ENCODE assay signal across 10 mouse cellular contexts in the genomic region with DNA sequence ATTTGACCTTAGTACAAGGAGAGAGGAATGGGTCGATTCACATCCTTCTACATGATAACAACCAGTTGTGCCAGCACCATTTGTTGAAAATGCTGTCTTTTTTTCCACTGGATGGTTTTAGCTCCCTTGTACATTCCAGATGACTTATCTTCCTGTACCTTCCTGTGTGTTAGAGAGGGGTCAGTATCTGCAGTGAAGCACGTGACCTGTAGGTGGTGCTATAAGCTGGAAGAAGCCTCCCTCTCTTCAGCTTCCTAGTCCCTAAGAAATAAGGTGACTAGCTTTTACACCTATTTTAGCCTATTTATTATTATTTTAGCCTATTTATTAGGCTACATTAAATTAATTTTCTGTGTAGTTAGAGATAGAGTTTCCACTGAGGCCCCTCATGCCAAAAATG.
DNase-seq lines count a peak whose midpoint lies in the region; TF ChIP-seq lines count a peak whose summit lies in the region.
"Had no signal": no experiment of that assay in that cellular context is flagged by ENCODE, and none has a peak within 500 bp of the region (broad histone marks: within the 10 kb centered on the region; RNA-seq: fewer than 3 reads in every experiment).

No protein-coding gene starts in this region.

- no peak for TF ChIP-seq EP300 in MEL (IDR thresholded peaks at IDR 0.05; ENCODE audit: low read depth in 1 of 2, low read length in 2 of 2)

- no peak for TF ChIP-seq POLR2A in MEL (IDR thresholded peaks at IDR 0.05; ENCODE audit: control insufficient read depth in 1 of 2, insufficient read depth in 1 of 2, low read depth in 1 of 2, low read length in 2 of 2, poor library complexity in 1 of 2)

- H3K4me1 ChIP-seq in MEL (ENCODE audit: control insufficient read depth in 1 of 2, insufficient read depth in 2 of 2, low read length in 2 of 2) = no peaks in the 10 kb centered on the region
- H3K4me1 ChIP-seq: embryonic facial prominence, embryonic 13.5 days; midbrain, embryonic 12.5 days had no signal

- H3K27me3 ChIP-seq in MEL (ENCODE audit: control insufficient read depth in 1 of 2, insufficient read depth in 2 of 2, low read length in 2 of 2) = no peaks in the 10 kb centered on the region
- H3K27me3 ChIP-seq: embryonic facial prominence, embryonic 13.5 days; midbrain, embryonic 12.5 days had no signal

- H3K9ac ChIP-seq in MEL (ENCODE audit: control insufficient read depth, low read depth, low read length, poor library complexity, severe bottlenecking) = no peak overlapping the region
- H3K9ac ChIP-seq: embryonic facial prominence, embryonic 13.5 days; midbrain, embryonic 12.5 days had no signal

- peak; percentile 54 for DNase-seq in embryo, embryonic 10 days (ENCODE audit: low spot score)
- DNase-seq in embryo, embryonic 9.5 days (ENCODE audit: extremely low spot score) = no peak
- DNase-seq in left cerebral cortex, postnatal 4 days = peak; percentile 7
- no peak for DNase-seq in left cerebral cortex, postnatal 14 days (ENCODE audit: low spot score in 2 of 2)
- peak; percentile 6 for DNase-seq in MEL (ENCODE audit: low read depth, low spot score)
- DNase-seq in kidney, postnatal 4 days = peak; percentile 13 to 27
- no peak for DNase-seq in right cerebral cortex, postnatal 4 days
- DNase-seq in left cerebral cortex, adult 9 months (ENCODE audit: low spot score in 2 of 2) = no peak

- H3K4me3 ChIP-seq in MEL (ENCODE audit: control insufficient read depth in 1 of 2, insufficient read depth in 1 of 2, low read depth in 2 of 2, low read length in 2 of 2) = no peak overlapping the region
- H3K4me3 ChIP-seq: embryonic facial prominence, embryonic 13.5 days; midbrain, embryonic 12.5 days had no signal

- peak; percentile 6 to 29 (median 19); a peak in 3 of 6 replicates for TF ChIP-seq CTCF in MEL (IDR thresholded peaks at IDR 0.05 in 2 of 3, conservative IDR thresholded peaks at IDR 0.05 in 1 of 3; ENCODE audit: control insufficient read depth in 1 of 3, insufficient read depth in 1 of 3, low read depth in 2 of 3, low read length in 3 of 3, poor library complexity in 1 of 3, severe bottlenecking in 1 of 3)

- no peak overlapping the region for H3K27ac ChIP-seq in MEL (ENCODE audit: control insufficient read depth, low read depth, low read length)
- H3K27ac ChIP-seq: embryonic facial prominence, embryonic 13.5 days; midbrain, embryonic 12.5 days had no signal

- no peaks in the 10 kb centered on the region for H3K9me3 ChIP-seq in MEL (replicated peaks; ENCODE audit: insufficient read depth, low read length)
- H3K9me3 ChIP-seq: embryonic facial prominence, embryonic 13.5 days; midbrain, embryonic 12.5 days had no signal

- intact Hi-C loops in left cerebral cortex, postnatal 4 days (cut with DNase I) = no loop called here
- intact Hi-C loops in left cerebral cortex, postnatal 14 days (cut with DNase I) = no loop called here

- no peaks in the 10 kb centered on the region for H3K36me3 ChIP-seq in MEL (ENCODE audit: control insufficient read depth in 1 of 2, insufficient read depth in 2 of 2, low read length in 2 of 2)
- H3K36me3 ChIP-seq: embryonic facial prominence, embryonic 13.5 days; midbrain, embryonic 12.5 days had no signal

- no peaks in the 10 kb centered on the region for H3K79me2 ChIP-seq in MEL (ENCODE audit: control insufficient read depth, insufficient read depth, low read length, poor library complexity)

- TF ChIP-seq RAD21 in MEL (IDR thresholded peaks at IDR 0.05; ENCODE audit: low read depth, low read length) = peak; percentile 16

TF ChIP-seq in MEL, 35 proteins besides CTCF, POLR2A, EP300 and RAD21:
- TF ChIP-seq SMC3 (IDR thresholded peaks at IDR 0.05; ENCODE audit: low read depth, low read length) (0 out of 2 replicates have a peak, but pooled peaks have one; percentile 4), GABPA (IDR thresholded peaks at IDR 0.05; ENCODE audit: low read depth, low read length) (no peak)

Comparison
In these comparisons a context has a peak if more than half of its experiments do, and no peak if none do; other contexts are left out.
1. DNase-seq: peak in embryo, embryonic 10 days (single experiment), left cerebral cortex, postnatal 4 days (single experiment), MEL (single experiment) and kidney, postnatal 4 days (2 of 2); none in embryo, embryonic 9.5 days (single experiment), left cerebral cortex, postnatal 14 days (0 of 2), right cerebral cortex, postnatal 4 days (single experiment) and left cerebral cortex, adult 9 months (0 of 2).